Mouse (Mus musculus) neutrophil, adult 5-6 weeks (primary cell): Measurements from ENCODE around the gene Slc2a12. TPM values are rescaled to one million over a fixed set of nuclear protein-coding genes. Genes with fewer than 3 reads are reported as not detected.

Experiments
- ATAC-seq: fragments of 151-379, 151-347 bp; 2 replicates; pipeline ENCODE4 v1.8.0; 2017; ENCODE audit warnings: mild to moderate bottlenecking, moderate TSS enrichment; ENCODE audit not compliant: insufficient number of reproducible peaks, poor library complexity, low FRiP score, severe bottlenecking; ENCODE audit errors: extremely low read depth
- total RNA-seq: library from RNA; stranded (forward); fragments of 200-1000 nt; gene quantifications from 2 replicates; pipeline ENCODE4 v1.2.3, GENCODE M21; 2017

The Slc2a12 gene
- total RNA-seq, 1 experiment from 2014 or later, result not detected

DNA sequence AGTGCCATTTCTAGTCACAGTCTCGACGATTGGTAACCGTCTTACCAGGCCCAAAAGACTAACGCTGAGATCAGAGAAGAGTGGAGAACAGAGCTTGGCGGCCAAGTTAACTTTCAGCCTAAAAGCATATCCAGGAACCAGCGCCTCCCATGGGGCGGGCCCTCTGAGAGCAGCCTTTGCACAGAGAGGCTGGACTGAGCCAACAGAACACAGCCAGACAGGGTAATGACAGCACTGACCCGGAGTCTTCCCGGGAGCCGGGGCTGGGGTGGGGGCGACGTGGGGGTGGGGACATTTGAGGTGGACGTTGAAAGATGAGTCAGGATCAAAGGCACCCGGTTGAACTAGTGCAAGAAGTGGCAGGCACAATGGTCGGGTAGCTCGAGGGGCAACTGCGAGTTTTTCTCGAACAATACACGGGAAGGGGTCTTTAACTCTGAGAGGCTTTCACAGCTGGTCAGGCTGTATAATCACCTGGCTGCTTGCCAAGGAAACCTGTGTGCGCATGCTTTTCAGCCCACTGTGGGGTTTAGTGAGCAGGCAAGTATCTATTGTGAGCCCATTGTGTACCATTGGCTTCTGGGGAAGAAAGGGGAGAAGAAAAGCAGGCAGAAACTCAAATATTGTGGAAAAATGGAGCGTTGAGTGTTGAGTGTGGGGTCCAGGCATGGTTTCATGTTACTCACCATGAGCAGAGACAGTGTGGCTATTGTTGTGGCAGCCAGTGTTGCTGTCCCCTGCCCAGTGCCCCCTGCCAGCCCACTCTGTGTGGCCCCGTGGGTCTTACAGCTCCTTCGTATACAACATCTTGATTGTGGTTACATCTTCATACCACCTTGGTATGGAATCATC is 13.9 kb downstream of the Slc2a12 start:
- ATAC-seq, result no peak

DNA sequence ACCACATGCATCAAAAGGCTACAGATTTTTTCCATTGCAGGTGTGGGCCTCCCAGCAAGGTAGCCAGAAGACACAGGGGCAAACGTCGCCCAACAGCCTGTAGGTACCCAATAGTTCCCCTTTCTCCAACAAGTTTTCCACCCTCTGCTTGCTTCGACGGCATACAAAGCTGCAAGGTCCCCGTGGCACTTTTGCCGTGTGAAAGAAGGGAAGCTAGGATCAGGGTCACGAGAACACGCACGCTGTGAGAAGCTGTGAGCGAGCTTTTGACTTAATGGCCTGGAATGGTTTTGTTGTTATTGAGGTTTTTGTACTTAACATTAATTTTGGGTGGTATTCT is 14.5 kb downstream of the Slc2a12 start:
- no peak for ATAC-seq

DNA sequence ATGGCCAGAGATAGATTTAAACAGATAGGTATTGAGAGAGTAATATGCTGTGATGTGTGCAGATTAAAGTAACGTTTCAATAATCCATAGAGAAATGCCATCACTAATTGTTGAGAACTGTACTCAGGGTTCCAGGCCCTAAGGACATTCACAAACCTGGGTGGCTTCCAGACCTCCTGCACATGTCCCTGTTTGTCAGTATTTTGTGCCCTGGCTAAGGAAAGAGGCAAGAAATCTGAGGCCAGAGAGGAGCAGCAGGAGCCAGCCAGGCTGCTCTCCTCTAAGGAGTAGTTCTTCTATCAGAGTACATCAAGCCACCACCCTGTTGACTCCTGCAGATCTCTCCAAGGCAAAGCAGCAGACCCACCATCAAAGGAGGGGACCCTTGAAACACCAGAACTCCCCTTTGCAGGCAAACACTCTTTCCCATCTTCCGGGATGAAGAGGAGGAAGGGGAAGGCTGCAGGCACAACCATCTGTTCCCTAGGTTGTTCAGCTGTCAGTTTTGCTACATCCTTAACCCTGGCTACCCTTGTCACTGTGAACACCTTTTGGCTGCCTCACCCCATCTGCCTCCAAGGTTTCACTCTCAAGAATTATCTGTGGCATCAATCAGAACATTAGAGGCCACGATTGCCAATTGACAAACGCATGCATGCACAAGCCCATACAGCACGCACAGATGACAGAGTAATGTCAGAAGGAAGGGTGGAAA is 15.6 kb downstream of the Slc2a12 start:
- no peak for ATAC-seq

DNA sequence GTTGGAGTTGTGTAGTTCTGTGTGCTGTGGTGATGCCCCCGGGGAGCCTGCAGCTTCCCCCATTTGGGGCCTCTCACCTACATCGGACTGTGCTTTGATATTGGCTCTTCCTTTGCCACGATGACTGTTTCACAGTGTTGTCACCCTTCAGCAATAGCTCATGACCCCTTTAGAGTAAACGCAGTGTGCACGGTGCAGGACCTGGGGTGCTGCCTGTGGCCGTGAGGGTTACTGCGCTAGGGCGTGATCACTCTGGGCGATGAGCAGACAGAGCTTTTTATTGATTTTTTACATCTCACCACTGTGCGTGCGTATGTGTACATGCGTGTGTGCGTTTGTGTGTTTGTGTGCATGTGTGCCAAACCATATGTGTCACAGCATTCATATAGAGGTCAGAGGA is 23.7 kb downstream of the Slc2a12 start:
- ATAC-seq, result no peak

DNA sequence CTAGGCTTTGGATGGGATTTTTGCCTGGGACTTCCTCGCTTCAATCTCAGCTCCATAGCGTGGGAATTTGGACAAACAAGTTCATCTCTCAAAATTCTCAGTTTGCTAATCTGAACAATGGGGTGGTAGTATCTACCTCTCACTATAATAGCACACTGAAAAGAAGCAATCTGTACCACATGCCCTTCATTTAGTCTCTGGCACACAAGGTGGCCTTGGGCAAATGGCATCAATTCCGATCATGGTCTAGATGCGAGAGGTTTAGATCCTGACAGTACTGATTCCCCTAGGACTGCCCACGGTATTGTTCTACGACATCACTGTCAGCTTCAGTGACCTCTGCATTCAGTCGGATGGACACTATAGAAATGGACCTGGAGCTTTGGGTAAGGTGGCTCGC is 29.4 kb downstream of the Slc2a12 start:
- no peak for ATAC-seq

DNA sequence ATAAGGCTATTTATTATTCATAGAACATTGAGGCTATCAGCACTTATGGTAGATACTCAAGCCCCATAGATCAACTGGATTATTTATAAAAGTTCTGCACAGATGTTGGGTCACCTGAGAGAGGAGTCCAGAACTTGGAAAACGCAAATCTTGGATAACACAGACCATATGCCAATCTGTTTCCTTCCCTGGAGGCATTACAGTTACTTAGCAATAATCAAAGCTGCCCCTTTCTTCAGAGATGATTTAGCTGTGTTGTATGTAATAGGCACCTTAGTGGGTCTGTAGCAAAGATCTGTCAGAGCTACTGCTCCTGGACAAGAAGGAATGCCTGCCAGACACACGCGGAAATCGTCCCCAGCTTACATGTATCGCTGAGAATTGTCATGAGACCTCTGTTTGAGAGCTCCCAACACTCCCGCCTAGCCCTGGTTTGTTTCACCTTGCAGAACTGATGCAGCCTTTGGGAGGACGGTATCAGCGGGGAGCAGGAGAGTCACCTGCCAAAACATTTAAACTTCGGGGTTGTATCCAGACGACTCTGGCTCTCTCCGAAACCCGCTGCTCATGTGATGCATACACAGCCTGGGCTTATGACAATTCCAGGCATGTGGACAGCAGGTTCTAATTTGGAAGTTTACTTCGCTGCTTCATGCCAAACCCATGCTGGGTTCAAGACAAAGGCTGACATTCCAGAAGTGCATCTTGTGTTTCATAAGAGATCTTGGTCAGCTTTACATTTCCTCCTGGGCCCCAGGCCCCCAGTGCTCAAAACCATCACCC is 31.2 kb downstream of the Slc2a12 start:
- ATAC-seq, result no peak

DNA sequence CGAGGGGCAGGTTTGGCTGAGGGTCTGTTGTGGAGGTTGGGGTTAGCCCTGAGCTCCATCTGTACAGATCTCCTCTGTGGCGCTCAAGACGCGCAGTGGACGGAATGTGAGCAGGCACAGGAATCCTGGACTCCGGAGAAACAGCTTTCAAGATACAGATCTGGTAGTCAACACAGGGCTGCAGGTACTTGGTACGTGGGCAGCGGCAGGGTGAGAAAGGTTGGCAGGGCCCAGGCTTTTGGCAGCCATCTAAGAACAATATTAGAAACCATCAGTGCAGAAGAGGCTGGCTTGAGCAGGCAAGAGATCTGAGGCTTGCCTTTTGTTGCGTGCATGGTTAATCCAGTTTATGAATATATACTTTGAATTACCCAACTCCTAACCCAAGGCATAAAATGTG is 51.4 kb downstream of the Slc2a12 start:
- ATAC-seq, result no peak

DNA sequence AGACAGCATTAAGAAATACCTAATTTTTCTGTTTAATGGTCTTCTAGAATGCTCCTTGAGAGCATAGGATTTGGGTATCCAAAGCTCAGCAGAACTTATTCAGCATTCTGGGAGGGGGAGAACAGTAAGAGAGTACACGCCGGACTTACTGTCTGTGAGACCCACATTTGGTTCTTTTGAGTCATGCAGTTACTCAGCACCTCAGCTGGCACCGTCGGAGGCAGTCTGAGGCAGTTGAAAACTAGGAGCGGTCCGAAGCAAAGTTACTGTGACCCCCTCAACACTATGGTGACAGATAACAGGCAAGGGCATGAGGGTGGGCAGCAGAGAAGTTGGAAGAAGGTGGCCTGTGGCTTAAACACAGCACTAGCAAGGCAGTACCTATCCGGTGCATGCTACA is 52.1 kb downstream of the Slc2a12 start:
- ATAC-seq, result no peak

DNA sequence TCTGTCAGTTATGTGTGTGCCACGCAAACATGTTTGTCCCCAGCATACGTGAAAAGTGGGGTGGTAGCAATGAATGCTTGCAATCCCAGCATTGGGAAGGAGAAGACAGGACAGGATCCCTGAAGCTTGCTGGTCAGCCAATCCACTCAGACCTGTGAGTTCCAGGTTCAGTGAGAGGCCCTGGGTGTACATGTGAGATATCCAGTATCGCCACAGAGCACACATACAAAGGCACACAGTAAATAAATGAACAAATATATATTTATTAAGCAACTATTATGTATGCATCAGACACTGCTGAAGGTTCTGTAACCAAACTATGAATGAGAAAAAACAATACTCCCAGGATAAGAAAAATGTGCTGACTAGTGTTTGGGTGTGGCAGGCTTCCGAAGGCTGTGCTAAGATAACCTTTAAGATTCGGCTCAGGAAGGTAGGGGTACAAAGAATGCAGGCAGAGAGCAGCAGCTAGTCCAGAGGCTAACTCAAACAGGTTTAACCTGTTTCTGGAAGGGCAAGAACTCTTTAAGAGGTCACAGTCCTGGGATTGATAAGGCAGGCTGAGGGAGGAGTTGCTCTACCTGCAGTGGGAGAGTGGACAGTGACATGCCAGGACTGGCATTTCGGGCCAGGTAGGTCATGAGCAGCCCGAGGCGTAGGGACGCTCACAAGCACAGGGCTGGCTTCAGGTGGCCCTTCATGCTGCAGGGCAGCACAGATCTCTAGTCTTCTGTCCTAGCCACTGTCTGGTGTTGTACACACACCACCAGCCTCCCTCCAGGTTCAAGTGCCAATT is 53.5 kb downstream of the Slc2a12 start:
- no peak for ATAC-seq

DNA sequence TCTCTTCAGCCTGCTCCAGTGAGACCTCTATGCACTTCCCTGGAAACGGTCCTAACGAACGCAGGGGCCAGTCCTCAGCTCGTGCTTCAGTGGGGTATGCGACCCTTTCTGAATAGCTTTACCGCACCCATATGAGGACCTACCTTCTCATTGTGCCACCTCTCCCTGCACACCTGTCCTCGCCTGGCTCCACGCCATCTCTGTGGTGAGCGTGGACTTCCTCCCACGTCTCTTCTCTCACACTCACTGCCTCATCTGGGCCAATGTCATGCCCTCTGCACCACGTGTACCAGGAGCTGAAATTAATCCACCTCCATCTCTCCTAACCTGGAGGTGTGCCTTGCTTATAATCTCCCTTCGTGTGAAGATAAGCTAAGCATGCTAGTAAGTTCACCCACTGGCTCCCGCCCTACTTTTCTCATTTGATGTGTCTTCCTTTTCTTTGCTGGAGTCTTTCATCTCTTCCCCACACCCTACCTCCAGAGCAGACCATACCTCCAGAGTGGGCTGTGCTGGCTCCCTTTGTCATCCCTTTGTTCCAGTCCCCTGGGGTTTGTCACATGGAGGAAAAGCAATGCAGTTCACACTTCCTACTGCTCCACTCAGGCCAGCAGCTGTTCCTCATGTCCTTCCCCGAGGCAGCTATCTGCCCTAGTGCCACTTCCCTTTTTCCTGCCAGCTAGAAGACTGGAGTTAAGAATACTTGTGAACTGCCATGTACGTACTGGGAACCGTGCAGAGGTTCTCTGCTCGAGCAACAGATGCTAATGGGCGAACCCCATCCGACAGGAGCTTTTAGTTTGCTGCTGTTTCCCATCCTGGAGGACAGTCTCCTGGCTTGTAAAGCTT is 54.9 kb downstream of the Slc2a12 start:
- ATAC-seq, result no peak

DNA sequence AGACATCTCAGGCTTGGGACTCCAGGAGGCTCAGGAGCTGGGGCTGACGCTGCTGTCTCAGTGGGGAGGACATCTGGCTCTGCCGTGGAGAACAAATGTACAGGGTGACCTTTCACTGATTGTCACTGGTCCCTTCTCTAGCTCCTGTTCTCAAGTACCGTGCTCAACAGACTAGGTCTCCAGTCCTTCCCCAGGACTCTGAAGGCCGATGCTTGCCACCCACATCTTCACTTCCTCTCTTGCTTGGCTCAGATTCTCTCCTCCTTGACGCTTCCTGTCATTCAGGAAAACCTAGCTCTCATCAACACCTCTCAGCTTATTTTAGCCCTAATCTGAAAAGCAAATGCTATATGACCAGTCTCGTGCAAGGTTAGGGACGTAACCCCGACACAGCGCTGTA is 56.0 kb downstream of the Slc2a12 start:
- ATAC-seq, result no peak

DNA sequence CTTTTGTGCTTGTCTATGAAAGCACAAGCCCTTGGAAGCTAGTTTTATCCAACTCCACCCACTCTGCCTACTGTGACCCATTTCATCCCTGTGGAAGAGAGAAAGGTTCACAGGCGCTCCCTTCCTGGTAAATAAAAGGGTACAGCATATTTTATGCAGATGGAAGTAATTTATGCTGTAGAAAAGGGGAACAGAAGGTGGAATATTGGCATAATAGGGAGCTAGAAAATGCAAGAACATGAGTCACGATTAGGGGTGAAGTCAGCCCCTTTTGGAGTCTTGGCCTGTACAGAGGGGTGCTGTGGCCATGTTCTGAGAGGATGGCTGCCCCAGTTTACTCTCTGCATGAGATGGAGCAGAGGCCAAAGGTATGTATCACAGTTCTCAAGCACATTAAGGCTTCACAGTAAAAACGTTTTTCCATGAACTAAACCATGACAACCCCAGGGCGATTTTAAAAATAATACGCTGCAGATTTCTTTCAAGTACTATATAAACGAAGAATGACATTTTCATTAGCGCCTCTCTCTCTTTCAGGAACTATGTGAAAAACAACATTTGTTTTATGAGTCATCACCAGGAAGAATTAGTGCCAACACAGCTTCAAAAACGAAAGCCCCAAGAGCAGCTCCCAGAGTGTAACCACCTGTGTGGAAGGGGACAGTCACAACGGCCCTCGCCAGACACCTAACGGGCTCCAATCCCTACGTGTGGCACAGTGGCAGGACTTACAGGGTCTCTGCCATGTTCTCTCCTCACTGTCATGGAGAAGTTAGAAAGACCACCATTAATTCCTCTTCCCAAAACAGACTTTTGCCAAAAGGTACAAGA is 56.9 kb downstream of the Slc2a12 start:
- ATAC-seq, result no peak

DNA sequence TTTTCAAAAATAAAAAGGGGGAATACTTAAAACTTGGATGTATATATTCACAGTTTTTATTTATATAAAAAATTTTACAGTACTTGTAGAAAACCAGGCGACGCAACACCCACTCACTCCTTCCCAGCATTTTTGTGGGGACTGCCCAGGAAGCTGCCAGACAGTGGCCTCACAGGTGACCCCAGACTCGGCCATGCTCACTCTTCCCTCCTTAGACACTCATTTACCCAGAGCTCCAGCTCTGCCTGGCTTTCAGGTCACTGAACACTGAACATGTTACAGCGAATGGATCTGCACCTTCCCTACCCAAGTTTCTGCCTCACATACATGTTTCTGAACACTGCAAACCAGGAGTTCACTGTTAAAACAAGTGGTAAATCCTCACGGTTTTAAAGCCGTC is 59.0 kb downstream of the Slc2a12 start:
- ATAC-seq, result no peak

DNA sequence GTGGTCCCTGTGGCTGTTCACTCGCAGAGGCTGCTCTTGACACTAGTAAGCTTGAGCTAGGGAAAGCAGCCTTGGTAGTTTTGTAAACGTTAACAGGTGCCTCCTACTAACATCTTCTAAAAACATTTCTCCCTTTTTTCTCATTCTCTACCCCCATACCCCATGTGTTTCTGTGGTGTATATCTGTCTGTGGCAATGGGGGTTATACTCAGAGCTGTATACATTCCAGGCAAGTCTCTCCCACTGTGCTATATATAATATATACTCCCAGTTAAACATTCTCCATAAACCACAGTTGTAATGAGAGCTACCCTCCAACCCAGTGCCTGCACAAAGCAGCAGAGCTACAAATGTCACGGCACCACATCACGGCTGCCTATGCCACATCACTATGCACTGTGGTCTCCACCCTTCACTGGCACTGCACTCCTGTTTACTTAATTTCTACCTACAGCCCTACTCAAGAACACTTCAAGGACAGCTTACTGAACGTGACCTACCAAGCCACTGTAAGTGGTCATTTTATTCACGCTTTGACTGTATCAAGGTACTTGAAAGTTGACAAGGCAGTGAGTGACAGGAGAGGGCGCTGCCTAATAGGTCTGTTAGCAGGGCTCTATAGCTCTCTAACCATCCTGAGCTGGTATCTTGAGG is 63.5 kb downstream of the Slc2a12 start:
- ATAC-seq, result no peak

DNA sequence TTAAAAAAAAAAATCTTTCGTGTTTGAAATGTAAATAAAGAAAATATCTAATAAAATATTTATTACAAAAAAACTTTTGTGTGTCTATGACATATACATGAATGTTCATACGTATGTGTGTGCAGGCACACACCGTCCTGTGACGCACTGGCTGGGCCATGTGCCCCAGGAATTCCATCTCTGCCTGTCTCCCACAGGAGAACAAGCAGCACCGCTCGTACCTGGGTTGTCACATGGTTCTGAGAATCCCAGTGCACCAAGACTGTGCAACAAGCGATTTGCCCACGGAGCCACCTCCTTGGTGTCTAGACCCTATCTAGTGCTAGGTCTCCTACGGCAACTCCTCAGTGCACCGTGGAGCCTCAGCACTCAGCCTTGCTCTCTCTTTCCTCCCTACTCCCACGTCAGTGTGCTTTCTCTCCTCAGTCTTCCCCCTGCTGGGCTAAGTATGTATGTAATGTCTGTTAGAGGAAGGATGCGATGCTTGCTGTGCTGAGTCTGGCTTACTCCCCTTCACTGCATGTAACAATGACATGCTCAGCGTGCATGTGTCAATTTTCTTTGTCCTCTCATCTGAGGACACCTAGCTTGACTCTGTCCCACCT is 65.5 kb downstream of the Slc2a12 start:
- no peak for ATAC-seq

DNA sequence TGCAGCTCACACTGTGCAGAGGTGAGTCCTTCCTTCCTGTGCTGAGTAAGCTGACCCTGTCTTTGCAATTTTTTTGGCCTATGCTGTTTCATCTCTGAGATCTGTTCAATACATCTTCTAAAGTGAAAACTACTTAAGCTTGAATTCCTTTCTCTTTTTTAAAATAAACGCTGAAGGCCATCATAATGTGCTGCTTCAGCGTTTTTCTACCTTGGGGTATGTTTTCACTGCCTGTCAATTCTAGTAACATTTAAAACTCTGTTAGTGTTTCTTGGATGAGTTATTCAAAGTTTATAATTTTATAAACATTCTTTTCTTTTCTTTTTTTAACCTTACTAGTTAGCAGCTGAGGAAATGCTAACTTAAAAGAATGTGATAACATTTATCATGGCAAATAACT is 68.1 kb downstream of the Slc2a12 start:
- no peak for ATAC-seq

DNA sequence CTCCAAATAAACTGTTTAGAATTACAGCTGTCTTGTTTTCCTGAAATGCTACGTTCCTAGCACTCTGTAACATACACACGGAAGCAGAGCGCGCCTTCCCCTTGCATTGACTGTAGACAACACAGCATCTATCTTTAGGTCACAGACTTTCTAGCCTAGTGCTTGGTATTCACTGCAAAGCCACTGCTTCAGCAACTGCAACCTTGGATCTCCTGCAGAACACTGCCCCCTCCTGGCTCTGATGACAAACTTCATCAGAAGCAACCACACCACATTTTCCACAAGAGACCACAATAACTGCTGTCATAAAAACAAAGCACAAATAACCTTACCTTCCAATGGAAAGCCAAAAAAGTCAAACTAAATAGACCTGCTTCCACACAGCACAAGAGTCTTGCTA is 69.7 kb downstream of the Slc2a12 start:
- peak; percentile 82 for ATAC-seq
